Mouse (Mus musculus) adipocyte (in vitro differentiated cells): ENCODE data around the gene Slc35c2.

Source experiments
- DNase-seq: peaks from one replicate; pipeline ENCODE4 v3.0.0-alpha.2; 2016; ENCODE audit warnings: low spot score

The Slc35c2 gene

GRCm38 (mm10) chr2:165287202-165287984, at the start of gene Slc35c2:
Gene Slc35c2 (minus strand): TSS chr2:165287869.
- DNase-seq, result peak; percentile 92

- DNase-seq, result peak; percentile 70
These were observed 49.5 kb upstream of the Slc35c2 start for GRCm38 (mm10) chr2:165337191-165337590.

GRCm38 (mm10) chr2:165332610-165333210, 45.0 kb upstream of the Slc35c2 start:
- DNase-seq, result no peak

GRCm38 (mm10) chr2:165329703-165330102, 42.0 kb upstream of the Slc35c2 start:
- no peak for DNase-seq

- no peak for DNase-seq
These were observed 41.1 kb upstream of the Slc35c2 start for GRCm38 (mm10) chr2:165328746-165329145.

GRCm38 (mm10) chr2:165327386-165327785, 39.7 kb upstream of the Slc35c2 start:
- no peak for DNase-seq

- DNase-seq, result peak; percentile 98
These were observed 38.9 kb upstream of the Slc35c2 start, which contains the start of gene Elmo2 for GRCm38 (mm10) chr2:165326304-165327190. Gene Elmo2 (minus strand): TSS chr2:165326479.

GRCm38 (mm10) chr2:165325521-165326303, 38.0 kb upstream of the Slc35c2 start:
- no peak for DNase-seq

GRCm38 (mm10) chr2:165323928-165324327, 36.3 kb upstream of the Slc35c2 start:
- DNase-seq, result no peak

GRCm38 (mm10) chr2:165323484-165323883, 35.8 kb upstream of the Slc35c2 start:
- DNase-seq, result peak; percentile 48

GRCm38 (mm10) chr2:165321981-165322735, 34.5 kb upstream of the Slc35c2 start:
- DNase-seq, result no peak

- peak; percentile 42 for DNase-seq
These were observed 33.8 kb upstream of the Slc35c2 start for GRCm38 (mm10) chr2:165321381-165321888.

GRCm38 (mm10) chr2:165320531-165321150, 33.0 kb upstream of the Slc35c2 start:
- peak; percentile 57 for DNase-seq

GRCm38 (mm10) chr2:165319503-165319902, 31.8 kb upstream of the Slc35c2 start:
- peak; percentile 45 for DNase-seq

GRCm38 (mm10) chr2:165318941-165319340, 31.3 kb upstream of the Slc35c2 start:
- no peak for DNase-seq

- DNase-seq, result no peak
These were observed 30.1 kb upstream of the Slc35c2 start for GRCm38 (mm10) chr2:165317621-165318263.

- DNase-seq, result peak; percentile 41
These were observed 29.3 kb upstream of the Slc35c2 start for GRCm38 (mm10) chr2:165316837-165317473.

GRCm38 (mm10) chr2:165316204-165316603, 28.5 kb upstream of the Slc35c2 start:
- no peak for DNase-seq

- DNase-seq, result no peak
These were observed 26.5 kb upstream of the Slc35c2 start for GRCm38 (mm10) chr2:165314197-165314596.
